In genomic region chr2:50294084-50294483, GRCm38 (mm10) we compare ENCODE assay signal across 11 mouse cellular contexts. TPM values are rescaled to one million over a fixed set of nuclear protein-coding genes. Genes with fewer than 3 reads are reported as not detected.
DNase-seq lines count a peak whose midpoint lies in the region; ATAC-seq and TF ChIP-seq lines count a peak whose summit lies in the region.
"Had no signal": no experiment of that assay in that cellular context is flagged by ENCODE, and none has a peak within 500 bp of the region (broad histone marks: within the 10 kb centered on the region; RNA-seq: fewer than 3 reads in every experiment).

No protein-coding gene starts in this region.

- H3K4me1 ChIP-seq in erythroblast, embryonic 14.5 days (ENCODE audit: control insufficient read depth): peaks cover 36% of the 10 kb centered on the region
- H3K4me1 ChIP-seq in hindbrain, embryonic 15.5 days (replicated peaks): peaks cover 27% of the 10 kb centered on the region
- H3K4me1 ChIP-seq in hindbrain, embryonic 14.5 days (replicated peaks; ENCODE audit: control insufficient read depth, insufficient read depth, low read length): peaks cover 15% of the 10 kb centered on the region
- peaks cover 15% of the 10 kb centered on the region for H3K4me1 ChIP-seq in liver, embryonic 11.5 days (replicated peaks; ENCODE audit: control insufficient read depth, insufficient read depth, low read length)
- peaks cover 5% of the 10 kb centered on the region for H3K4me1 ChIP-seq in thymus, adult 2 months (replicated peaks; ENCODE audit: control insufficient read depth, insufficient read depth, low read length)

- H3K36me3 ChIP-seq in erythroblast, embryonic 14.5 days (ENCODE audit: control insufficient read depth): peaks cover 33% of the 10 kb centered on the region
- H3K36me3 ChIP-seq in hindbrain, embryonic 15.5 days: peaks cover 13% of the 10 kb centered on the region
- peaks cover 21% of the 10 kb centered on the region for H3K36me3 ChIP-seq in hindbrain, embryonic 14.5 days (replicated peaks; ENCODE audit: control insufficient read depth, insufficient read depth)
- H3K36me3 ChIP-seq in liver, embryonic 11.5 days (ENCODE audit: control insufficient read depth, insufficient read depth, low read length): peaks cover 12% of the 10 kb centered on the region; the same call in 1 of the 2 replicates
- peaks cover 11% of the 10 kb centered on the region for H3K36me3 ChIP-seq in thymus, adult 2 months (ENCODE audit: control insufficient read depth, insufficient read depth, low read length)

- no peak overlapping the region for H3K27ac ChIP-seq in hindbrain, embryonic 15.5 days (replicated peaks)
- no peak overlapping the region for H3K27ac ChIP-seq in hindbrain, embryonic 14.5 days
- no peak overlapping the region for H3K27ac ChIP-seq in liver, embryonic 11.5 days (ENCODE audit: low read depth, low read length)
- no peak overlapping the region for H3K27ac ChIP-seq in thymus, adult 2 months (ENCODE audit: control insufficient read depth, insufficient read depth, low read length)
- H3K27ac ChIP-seq: midbrain, embryonic 13.5 days had no signal

- TF ChIP-seq POLR2A in thymus, adult 2 months (IDR thresholded peaks at IDR 0.05; ENCODE audit: control insufficient read depth, extremely low read depth, insufficient read depth, low read length, poor library complexity): no peak

- no peak for ATAC-seq in erythroblast, adult 5-6 weeks (replicated peaks; ENCODE audit: low FRiP score, poor library complexity, severe bottlenecking)
- no peak for ATAC-seq in hindbrain, embryonic 15.5 days (ENCODE audit: low FRiP score, low read depth)
- ATAC-seq in hindbrain, embryonic 14.5 days (ENCODE audit: low FRiP score): no peak
- ATAC-seq in liver, embryonic 11.5 days (replicated peaks; ENCODE audit: low FRiP score): no peak
- ATAC-seq: midbrain, embryonic 13.5 days had no signal

- peaks cover 5% of the 10 kb centered on the region; the same call in 1 of the 2 replicates for H3K27me3 ChIP-seq in erythroblast, embryonic 14.5 days (ENCODE audit: control insufficient read depth)
- H3K27me3 ChIP-seq in hindbrain, embryonic 15.5 days: no peaks in the 10 kb centered on the region
- H3K27me3 ChIP-seq in hindbrain, embryonic 14.5 days (ENCODE audit: control insufficient read depth, insufficient read depth, low read length): no peaks in the 10 kb centered on the region
- H3K27me3 ChIP-seq in liver, embryonic 11.5 days (replicated peaks; ENCODE audit: control insufficient read depth, insufficient read depth, low read length): no peaks in the 10 kb centered on the region
- H3K27me3 ChIP-seq in thymus, adult 2 months (ENCODE audit: control insufficient read depth, insufficient read depth, low read length): no peaks in the 10 kb centered on the region
- H3K27me3 ChIP-seq: midbrain, embryonic 13.5 days had no signal

- H3K4me3 ChIP-seq in erythroblast, embryonic 14.5 days (replicated peaks): peak overlapping the region; percentile 3
- no peak overlapping the region for H3K4me3 ChIP-seq in hindbrain, embryonic 15.5 days
- H3K4me3 ChIP-seq in hindbrain, embryonic 14.5 days (replicated peaks; ENCODE audit: low read length): no peak overlapping the region
- no peak overlapping the region for H3K4me3 ChIP-seq in liver, embryonic 11.5 days (ENCODE audit: low read depth, low read length)
- H3K4me3 ChIP-seq in thymus, adult 2 months (ENCODE audit: control insufficient read depth, insufficient read depth, low read length): no peak overlapping the region

- 0 out of 2 replicates have a peak overlapping the region, but pooled peaks have one; percentile 5 for H3K4me2 ChIP-seq in hindbrain, embryonic 15.5 days
- no peak overlapping the region; the same call in 1 of the 2 replicates for H3K4me2 ChIP-seq in hindbrain, embryonic 14.5 days (replicated peaks)
- H3K4me2 ChIP-seq in liver, embryonic 11.5 days: peak overlapping the region; percentile 46

- H3K9ac ChIP-seq in hindbrain, embryonic 15.5 days: no peak overlapping the region
- H3K9ac ChIP-seq in hindbrain, embryonic 14.5 days: no peak overlapping the region
- no peak overlapping the region for H3K9ac ChIP-seq in liver, embryonic 11.5 days (ENCODE audit: low read depth, low read length)

- H3K9me3 ChIP-seq in erythroblast, embryonic 14.5 days (ENCODE audit: control insufficient read depth, low read length): no peaks in the 10 kb centered on the region
- no peaks in the 10 kb centered on the region for H3K9me3 ChIP-seq in hindbrain, embryonic 15.5 days
- H3K9me3 ChIP-seq in hindbrain, embryonic 14.5 days (ENCODE audit: control insufficient read depth, low read length): no peaks in the 10 kb centered on the region
- no peaks in the 10 kb centered on the region for H3K9me3 ChIP-seq in liver, embryonic 11.5 days (ENCODE audit: control insufficient read depth, low read length)
- H3K9me3 ChIP-seq: midbrain, embryonic 13.5 days had no signal

- 85% methylated on average over 2 of the region's 2 CpGs for WGBS in hindbrain, embryonic 15.5 days
- 93% methylated on average over 2 of the region's 2 CpGs for WGBS in hindbrain, embryonic 14.5 days
- WGBS in liver, embryonic 11.5 days: 71% methylated on average over 2 of the region's 2 CpGs
- 92% methylated on average over 2 of the region's 2 CpGs for WGBS in thymus, adult 2 months

- DNase-seq in hindbrain, embryonic 14.5 days (ENCODE audit: low spot score): no peak
- DNase-seq in 416B (ENCODE audit: low read depth): peak; percentile 68
- DNase-seq in liver, embryonic 11.5 days (ENCODE audit: low spot score): no peak
- no peak for DNase-seq in thymus, adult 2 months
- DNase-seq in left cerebral cortex, postnatal 36 days (ENCODE audit: low spot score in 2 of 2): no peak
- DNase-seq: kidney, postnatal 10 days; right cerebral cortex, postnatal 14 days had no signal

- intact Hi-C loops in left cerebral cortex, postnatal 36 days (cut with DNase I): no loop called here

- TF ChIP-seq CTCF in thymus, adult 2 months (IDR thresholded peaks at IDR 0.05; ENCODE audit: borderline replicate concordance, control insufficient read depth, extremely low read depth, insufficient read depth, low read length, poor library complexity): no peak

RNA-seq across cellular contexts. Expression of gene Mmadhc, which starts 2.5 kb away (rescaled TPM):
- 4.1 and 6.6 TPM in 2 replicates for polyA plus RNA-seq in erythroblast, embryonic 14.5 days (2012)
- 50.0 and 59.4 TPM in 2 replicates for total RNA-seq in erythroblast, adult 5-6 weeks (2015; ENCODE audit: low replicate concordance)
- 35.4 and 44.4 TPM in 2 replicates for total RNA-seq in erythroblast, adult 5-6 weeks (2017; ENCODE audit: low replicate concordance)
- polyA plus RNA-seq in hindbrain, embryonic 15.5 days (2015; fragmentation: Nextera tagmentation; extraction: Ambion mirVana): 128 and 139 TPM in 2 replicates
- polyA plus RNA-seq in hindbrain, embryonic 14.5 days (2014; fragmentation: Nextera tagmentation; extraction: Ambion mirVana): 130 and 138 TPM in 2 replicates
- 136 and 139 TPM in 2 replicates for polyA plus RNA-seq in liver, embryonic 11.5 days (2014; fragmentation: Nextera tagmentation; extraction: Ambion mirVana)
- 50.1 and 59.5 TPM in 2 replicates for polyA plus RNA-seq in thymus, adult 2 months (2012; rRNA removed)
- total RNA-seq in left cerebral cortex, postnatal 36 days (2021): 10 to 100 TPM; 49.8 to 50.2 TPM
